Mouse (Mus musculus) heart, embryonic 16.5 days (tissue): ENCODE measurements at regions not wholly inside any gene's neighbourhood (a gene's known extent, or its start where the extent isn't known, plus 50 kb on each side); places are given as distances from the start of the nearest gene placed in this dataset.

Source experiments
- ATAC-seq: fragments of 200-750 bp; cut with Nextera tagmentation; replicated peaks from 2 replicates; pipeline ENCODE4 v1.8.0; 2017; ENCODE audit warnings: moderate number of reproducible peaks; ENCODE audit not compliant: insufficient read depth, low FRiP score; ENCODE audit errors: extremely low read depth
- H3K27ac ChIP-seq: fragments of 300-500 bp; sonication (generic); 2 replicates; pipeline ENCODE4 v1.5.1; 2014; ENCODE audit warnings: mild to moderate bottlenecking, low read length, control low read depth, moderate library complexity
- H3K27me3 ChIP-seq: fragments of 300-500 bp; sonication (generic); 2 replicates; pipeline ENCODE4 v1.6.1; 2014; ENCODE audit warnings: low read length, mixed read lengths; ENCODE audit not compliant: control insufficient read depth, insufficient read depth
- H3K36me3 ChIP-seq: fragments of 300-500 bp; sonication (generic); 2 replicates; pipeline ENCODE4 v1.6.1; 2014; ENCODE audit not compliant: control insufficient read depth, insufficient read depth
- H3K4me1 ChIP-seq: fragments of 300-500 bp; sonication (generic); 2 replicates; pipeline ENCODE4 v1.6.1; 2014; ENCODE audit warnings: low read length, mixed read lengths; ENCODE audit not compliant: control insufficient read depth, insufficient read depth
- H3K4me2 ChIP-seq: fragments of 300-500 bp; sonication (generic); 2 replicates; pipeline ENCODE4 v1.6.1; 2014; ENCODE audit warnings: low read depth, mild to moderate bottlenecking, control low read depth, low read length
- H3K4me3 ChIP-seq: fragments of 300-500 bp; sonication (generic); 2 replicates; pipeline ENCODE4 v1.5.1; 2014; ENCODE audit warnings: mild to moderate bottlenecking, control low read depth, low read length
- H3K9ac ChIP-seq: fragments of 300-500 bp; sonication (generic); 2 replicates; pipeline ENCODE4 v1.6.1; 2014; ENCODE audit warnings: low read length, control low read depth
- H3K9me3 ChIP-seq: fragments of 300-500 bp; sonication (generic); replicated peaks from 2 replicates; pipeline ENCODE4 v1.6.1; 2016; ENCODE audit warnings: low read length; ENCODE audit not compliant: control insufficient read depth
- WGBS: fragments of 180-500 bp; shearing (Covaris S2); extraction: QIAGEN DNeasy Blood & Tissue Kit; methylation state at CpG from one replicate; pipeline ENCODE4 v1.1.7; 2014; 5-methylcytosine and 5-hydroxymethylcytosine counted together

- no peaks in the 10 kb centered on the region for H3K36me3 ChIP-seq
- no peak overlapping the region for H3K4me3 ChIP-seq
- H3K27me3 ChIP-seq, result no peaks in the 10 kb centered on the region
- ATAC-seq, result no peak
- no peaks in the 10 kb centered on the region for H3K9me3 ChIP-seq
- H3K27ac ChIP-seq, result no peak overlapping the region
- 67% methylated on average over 3 of the region's 3 CpGs for WGBS
- no peaks in the 10 kb centered on the region for H3K4me1 ChIP-seq
- H3K4me2 ChIP-seq, result no peak overlapping the region
- no peak overlapping the region for H3K9ac ChIP-seq
Observed at GRCm38 (mm10) chr10:126793136-126793535, 108.0 kb downstream of the Atp23 start.

GRCm38 (mm10) chr10:126792371-126792835 is 108.8 kb downstream of the Atp23 start:
- Histone ChIP-seq H3K4me2 (no peak overlapping the region), H3K9ac (no peak overlapping the region), H3K36me3 (no peaks in the 10 kb centered on the region), H3K4me1 (no peaks in the 10 kb centered on the region), H3K9me3 (no peaks in the 10 kb centered on the region), H3K27me3 (no peaks in the 10 kb centered on the region), H3K27ac (no peak overlapping the region), H3K4me3 (no peak overlapping the region)
- ATAC-seq, result no peak
- WGBS, result 40% methylated on average over 10 of the region's 10 CpGs

- Histone ChIP-seq H3K27ac (no peak overlapping the region), H3K4me1 (no peaks in the 10 kb centered on the region), H3K9ac (no peak overlapping the region), H3K27me3 (no peaks in the 10 kb centered on the region), H3K36me3 (no peaks in the 10 kb centered on the region), H3K9me3 (no peaks in the 10 kb centered on the region), H3K4me3 (no peak overlapping the region), H3K4me2 (no peak overlapping the region)
- ATAC-seq, result no peak
- 86% methylated on average over 5 of the region's 5 CpGs for WGBS
Observed at GRCm38 (mm10) chr10:126788277-126788676, 112.9 kb downstream of the Atp23 start.

GRCm38 (mm10) chr10:126783161-126783560 is 118.0 kb downstream of the Atp23 start:
- Histone ChIP-seq H3K9me3 (no peaks in the 10 kb centered on the region), H3K27me3 (no peaks in the 10 kb centered on the region), H3K4me2 (no peak overlapping the region), H3K27ac (no peak overlapping the region), H3K4me3 (no peak overlapping the region), H3K9ac (no peak overlapping the region), H3K36me3 (no peaks in the 10 kb centered on the region), H3K4me1 (no peaks in the 10 kb centered on the region)
- 84% methylated on average over 8 of the region's 8 CpGs for WGBS
- no peak for ATAC-seq

- Histone ChIP-seq H3K4me2 (no peak overlapping the region), H3K9me3 (no peaks in the 10 kb centered on the region), H3K9ac (no peak overlapping the region), H3K36me3 (no peaks in the 10 kb centered on the region), H3K27me3 (no peaks in the 10 kb centered on the region), H3K4me1 (no peaks in the 10 kb centered on the region), H3K4me3 (no peak overlapping the region), H3K27ac (no peak overlapping the region)
- WGBS, result 78% methylated on average over 3 of the region's 3 CpGs
- ATAC-seq, result no peak
Observed at GRCm38 (mm10) chr10:126776603-126777002, 124.6 kb downstream of the Atp23 start.

- no peak overlapping the region for H3K27ac ChIP-seq
- H3K27me3 ChIP-seq, result no peaks in the 10 kb centered on the region
- H3K9ac ChIP-seq, result no peak overlapping the region
- no peak overlapping the region for H3K4me3 ChIP-seq
- no peaks in the 10 kb centered on the region for H3K36me3 ChIP-seq
- H3K4me1 ChIP-seq, result no peaks in the 10 kb centered on the region
- H3K4me2 ChIP-seq, result no peak overlapping the region
- no peak for ATAC-seq
- no peaks in the 10 kb centered on the region for H3K9me3 ChIP-seq
- 82% methylated on average over 13 of the region's 13 CpGs for WGBS
Observed at GRCm38 (mm10) chr10:126775946-126776345, 125.2 kb downstream of the Atp23 start.

- 75% methylated on average over 6 of the region's 6 CpGs for WGBS
- Histone ChIP-seq H3K36me3 (no peaks in the 10 kb centered on the region), H3K27ac (no peak overlapping the region), H3K9ac (no peak overlapping the region), H3K9me3 (no peaks in the 10 kb centered on the region), H3K27me3 (no peaks in the 10 kb centered on the region), H3K4me2 (no peak overlapping the region), H3K4me1 (no peaks in the 10 kb centered on the region), H3K4me3 (no peak overlapping the region)
- no peak for ATAC-seq
Observed at GRCm38 (mm10) chr10:126770446-126771020, 130.6 kb downstream of the Atp23 start.

- no peaks in the 10 kb centered on the region for H3K27me3 ChIP-seq
- H3K27ac ChIP-seq, result no peak overlapping the region
- no peaks in the 10 kb centered on the region for H3K4me1 ChIP-seq
- H3K9me3 ChIP-seq, result no peaks in the 10 kb centered on the region
- no peak overlapping the region for H3K4me3 ChIP-seq
- no peak overlapping the region for H3K4me2 ChIP-seq
- WGBS, result 68% methylated on average over 2 of the region's 2 CpGs
- H3K9ac ChIP-seq, result no peak overlapping the region
- no peaks in the 10 kb centered on the region for H3K36me3 ChIP-seq
- no peak for ATAC-seq
Observed at GRCm38 (mm10) chr10:126765648-126766047, 135.5 kb downstream of the Atp23 start.

- Histone ChIP-seq H3K4me1 (no peaks in the 10 kb centered on the region), H3K9me3 (no peaks in the 10 kb centered on the region), H3K4me3 (no peak overlapping the region), H3K4me2 (no peak overlapping the region), H3K36me3 (no peaks in the 10 kb centered on the region), H3K9ac (no peak overlapping the region), H3K27ac (no peak overlapping the region), H3K27me3 (no peaks in the 10 kb centered on the region)
- WGBS, result 66% methylated on average over 8 of the region's 8 CpGs
- ATAC-seq, result no peak
Observed at GRCm38 (mm10) chr10:126764740-126765139, 136.4 kb downstream of the Atp23 start.
